Mouse (Mus musculus): Measurements from ENCODE around the gene Rfx1.

Gene Rfx1

GRCm38 (mm10) chr8:84063861-84064610 is 2.6 kb upstream of the Rfx1 start:
- DNase-seq, result no peak

DNA sequence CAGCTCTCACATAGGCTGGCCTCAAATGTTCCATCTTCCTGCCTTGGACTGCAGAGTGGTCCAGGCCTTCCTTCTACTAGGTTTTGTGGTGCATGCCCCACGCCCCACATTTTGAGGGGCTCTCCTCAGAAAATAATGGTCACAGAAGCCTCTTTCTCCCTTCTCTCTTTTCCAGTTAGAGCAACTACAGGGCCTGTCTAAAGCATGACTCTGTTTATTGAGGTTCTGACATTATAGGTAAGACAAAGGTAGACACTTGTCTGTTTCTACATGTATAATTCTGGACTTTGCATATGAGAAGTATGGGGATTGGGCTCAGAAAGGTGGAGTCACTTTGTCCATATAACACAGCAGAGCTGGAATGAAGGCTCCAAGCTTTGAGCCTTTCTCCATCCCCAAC is 1.6 kb upstream of the Rfx1 start, which contains the start of gene Gm10643:
Gm10643 (minus strand) TSS at position 101 of the 400 bp plus-strand sequence.
- DNase-seq, result no peak

DNA sequence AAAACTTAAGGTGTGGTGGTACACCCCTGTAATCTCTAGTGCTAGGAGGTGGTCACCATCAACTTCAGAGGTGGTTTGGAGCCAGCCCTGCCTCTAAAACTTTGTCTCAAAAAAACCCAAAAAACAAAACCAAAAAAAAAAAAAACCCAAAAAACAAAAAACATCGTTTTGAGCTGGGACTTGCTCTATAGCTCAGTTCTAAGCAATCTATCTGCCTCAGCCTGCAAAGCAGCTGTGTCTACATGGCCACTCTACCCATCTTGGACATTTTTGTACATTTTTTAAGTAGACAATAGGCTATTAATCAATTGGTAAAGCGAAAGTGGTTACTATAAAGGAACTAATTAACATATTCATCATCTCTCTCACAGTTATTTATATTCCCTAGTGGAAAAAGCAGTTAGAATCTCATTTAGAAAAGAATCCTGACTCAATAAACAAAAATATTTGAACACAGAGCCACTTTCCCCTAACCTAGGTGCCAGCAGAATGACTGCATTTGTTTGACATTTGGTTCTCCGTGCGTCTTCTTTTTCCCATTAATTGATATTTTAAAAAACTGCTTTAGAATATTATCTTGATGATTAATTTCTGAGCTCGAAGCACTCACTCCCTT is 1.1 kb upstream of the Rfx1 start:
- DNase-seq, result no peak

DNA sequence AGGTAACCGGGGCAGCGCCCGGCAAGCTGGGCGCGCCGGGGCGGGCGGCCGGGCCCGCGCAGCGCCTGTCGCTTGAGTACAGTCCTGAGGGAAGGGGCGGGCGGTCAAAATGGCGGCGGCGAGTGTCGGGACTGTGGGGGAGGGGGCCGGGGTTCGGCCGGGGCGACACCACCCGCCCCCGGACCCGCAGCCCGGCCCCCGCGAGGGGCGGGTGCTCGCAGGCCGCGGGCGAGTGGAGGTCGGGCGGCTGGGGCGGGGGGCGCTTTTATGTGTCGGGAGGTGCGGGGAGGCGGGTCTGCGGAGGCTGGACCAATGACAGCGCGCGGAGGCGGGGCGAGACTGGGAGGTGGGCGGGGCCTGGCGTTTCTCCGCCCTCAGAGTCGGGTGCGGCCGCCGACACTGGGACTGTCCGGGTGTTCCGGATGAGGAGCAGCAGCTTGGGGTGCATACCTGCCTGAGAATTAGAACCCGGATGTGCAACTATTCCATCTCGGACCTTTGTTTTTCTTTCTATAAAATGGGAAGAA is 476 bp downstream of the Rfx1 start:
- DNase-seq, result peak; percentile 97

DNA sequence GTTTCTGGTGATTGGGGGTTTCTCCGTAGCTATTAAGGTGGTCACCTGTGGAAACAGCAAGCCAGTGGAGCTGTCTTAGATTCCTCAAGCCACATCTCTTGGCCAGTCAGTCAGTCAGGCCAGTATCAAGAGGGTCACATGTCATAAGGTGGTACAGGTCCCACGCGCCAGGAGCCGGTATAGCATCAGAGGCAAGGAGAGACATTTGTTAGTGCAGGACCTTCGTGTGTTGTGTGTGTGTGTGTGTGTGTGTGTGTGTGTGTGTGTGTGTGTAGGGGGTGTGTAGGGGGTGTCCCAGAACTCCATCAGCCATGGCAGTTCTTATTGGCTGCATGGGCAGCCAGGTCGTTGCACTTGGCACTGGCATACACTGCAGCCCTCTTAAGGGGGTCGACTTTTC is 1.3 kb downstream of the Rfx1 start:
- DNase-seq, result no peak

DNA sequence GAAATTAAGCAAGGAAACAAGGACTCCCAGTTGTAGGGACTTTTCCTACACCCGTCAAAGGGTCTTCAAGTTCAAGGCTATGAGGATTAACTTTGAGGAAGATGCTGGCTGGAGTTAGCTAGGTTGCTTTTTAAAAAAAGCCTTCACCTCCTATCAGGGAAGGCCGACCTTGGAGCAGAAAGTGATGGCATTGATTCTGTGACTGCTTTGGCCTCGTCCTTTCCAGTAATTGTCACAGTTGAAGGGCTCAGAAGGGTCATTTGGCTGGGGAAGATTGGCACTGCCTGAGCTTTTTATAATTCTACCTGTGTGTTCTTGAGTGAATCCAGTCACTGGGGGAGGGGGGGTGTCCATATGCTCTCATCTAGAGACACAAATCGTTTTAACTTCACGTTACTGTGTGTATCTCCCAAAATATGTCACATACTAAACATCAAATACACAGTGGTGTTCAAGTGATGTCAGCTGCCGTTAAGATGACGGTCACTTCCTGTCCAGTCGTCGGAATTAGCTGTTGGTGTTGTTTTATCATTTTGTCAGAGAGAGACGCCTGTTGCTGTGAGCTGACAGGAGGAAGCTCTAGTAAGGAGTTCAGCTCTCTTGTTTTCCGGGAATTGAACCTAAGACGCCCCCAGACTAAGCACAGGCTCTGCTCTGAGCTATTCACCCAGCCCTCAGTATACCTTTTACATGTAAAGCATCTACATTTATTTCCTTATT is 1.8 kb downstream of the Rfx1 start:
- DNase-seq, result no peak

- DNase-seq, result no peak
Measured at GRCm38 (mm10) chr8:84069169-84069568, 2.5 kb downstream of the Rfx1 start.

GRCm38 (mm10) chr8:84069750-84070149 is 3.1 kb downstream of the Rfx1 start:
- DNase-seq, result no peak

GRCm38 (mm10) chr8:84070241-84070640 is 3.6 kb downstream of the Rfx1 start:
- DNase-seq, result no peak

DNA sequence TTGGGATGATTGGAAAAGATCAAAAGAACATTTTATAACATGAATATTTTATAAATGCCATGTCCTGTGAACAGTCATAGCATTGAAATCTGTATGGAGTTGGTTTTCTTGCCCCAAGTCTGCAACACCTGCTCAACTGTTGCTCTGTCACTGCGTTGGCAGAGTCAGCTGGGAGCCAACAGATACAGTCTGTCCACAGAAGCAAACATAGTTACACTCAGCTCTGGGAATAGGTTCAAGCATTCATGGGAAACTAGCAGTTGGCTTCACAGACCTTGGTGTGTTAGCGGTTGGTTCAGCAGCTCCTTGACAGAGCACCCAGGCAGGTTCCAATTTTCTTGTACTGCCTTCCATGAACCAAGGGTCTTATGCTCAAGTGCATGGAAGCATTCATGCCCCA is 4.0 kb downstream of the Rfx1 start:
- no peak for DNase-seq

- no peak for DNase-seq
Measured at GRCm38 (mm10) chr8:84071921-84072320, 5.3 kb downstream of the Rfx1 start.

GRCm38 (mm10) chr8:84072321-84072720 is 5.7 kb downstream of the Rfx1 start:
- no peak for DNase-seq

GRCm38 (mm10) chr8:84073230-84073976 is 6.8 kb downstream of the Rfx1 start:
- no peak for DNase-seq

DNA sequence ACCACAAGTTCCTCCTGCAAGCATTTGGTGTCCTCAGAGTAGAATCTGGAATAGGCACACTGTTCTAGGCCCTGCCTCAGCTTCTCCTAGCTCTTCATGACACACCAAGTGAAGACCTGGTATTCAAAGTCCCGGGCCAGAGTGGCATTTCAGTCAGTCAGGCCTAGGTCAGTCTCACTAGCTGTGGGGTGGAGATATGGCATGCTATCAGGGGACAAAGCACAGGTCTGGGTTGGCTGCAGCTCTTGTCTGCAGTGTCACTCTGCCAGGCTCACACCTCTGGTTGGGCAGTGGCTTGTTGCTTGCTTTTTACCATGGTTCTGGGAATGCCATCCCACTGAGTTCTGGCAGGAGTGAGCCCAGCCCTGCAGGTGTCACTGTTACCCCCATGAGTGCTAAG is 9.8 kb downstream of the Rfx1 start:
- DNase-seq, result no peak

DNA sequence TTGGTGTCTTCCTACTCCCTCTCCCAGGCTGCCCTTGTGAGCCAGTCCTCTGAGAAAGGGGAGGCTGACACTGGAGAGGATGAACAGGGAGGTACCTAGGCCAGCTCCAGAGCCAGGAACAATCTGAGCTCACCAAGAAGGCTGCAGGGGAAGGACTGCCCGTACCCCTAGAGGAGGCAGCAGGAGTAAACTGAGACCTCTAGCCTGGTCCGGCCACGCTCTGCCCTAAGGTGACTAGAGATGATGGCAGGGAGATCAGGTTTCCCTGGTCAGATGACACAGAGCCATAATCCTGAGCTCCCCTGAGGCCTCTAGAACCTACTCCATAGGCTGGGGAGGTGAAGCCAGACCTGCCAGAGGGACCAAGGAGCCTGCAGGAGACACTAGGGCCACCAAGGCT is 10.2 kb downstream of the Rfx1 start:
- no peak for DNase-seq

DNA sequence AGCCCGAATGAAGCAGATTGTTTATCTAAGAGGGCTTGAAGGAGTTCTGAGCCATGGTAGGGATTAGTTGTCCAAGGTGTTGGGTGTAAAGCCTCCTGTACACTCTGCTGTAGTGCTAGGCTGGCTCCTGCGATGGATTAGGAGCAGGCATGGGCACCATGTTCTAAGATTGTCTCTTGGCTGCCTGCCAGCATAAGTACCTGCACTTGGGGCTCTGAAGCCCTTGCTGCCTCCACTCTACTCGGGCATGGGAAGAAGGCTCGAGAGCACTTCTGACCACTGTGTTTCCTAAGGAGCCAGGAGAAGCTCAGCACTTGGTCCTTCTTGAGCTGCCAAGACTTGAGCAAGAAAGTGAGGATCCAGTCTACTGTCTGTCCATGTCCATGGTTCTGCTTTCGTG is 12.6 kb downstream of the Rfx1 start:
- DNase-seq, result no peak

DNA sequence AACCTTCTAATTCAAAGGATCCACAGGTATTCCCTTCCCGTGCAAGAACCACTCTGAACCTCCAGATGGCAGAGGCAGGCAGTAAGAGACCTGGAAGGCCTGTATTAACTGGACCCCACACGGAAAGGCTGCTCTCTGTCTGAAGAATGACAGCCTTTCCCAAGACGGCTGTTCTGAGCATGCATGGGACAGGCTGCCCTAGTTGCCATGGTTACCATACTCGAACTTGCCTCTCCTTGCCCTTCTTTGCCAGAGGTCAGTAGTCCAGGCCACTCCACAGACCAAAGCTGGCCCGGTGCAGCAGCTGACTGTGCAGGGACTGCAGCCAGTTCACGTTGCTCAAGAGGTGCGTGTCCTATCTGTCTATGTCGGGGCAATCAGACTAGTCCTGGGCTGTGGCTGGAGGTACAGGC is 17.2 kb downstream of the Rfx1 start:
- no peak for DNase-seq

GRCm38 (mm10) chr8:84084341-84085115 is 17.9 kb downstream of the Rfx1 start:
- no peak for DNase-seq

DNA sequence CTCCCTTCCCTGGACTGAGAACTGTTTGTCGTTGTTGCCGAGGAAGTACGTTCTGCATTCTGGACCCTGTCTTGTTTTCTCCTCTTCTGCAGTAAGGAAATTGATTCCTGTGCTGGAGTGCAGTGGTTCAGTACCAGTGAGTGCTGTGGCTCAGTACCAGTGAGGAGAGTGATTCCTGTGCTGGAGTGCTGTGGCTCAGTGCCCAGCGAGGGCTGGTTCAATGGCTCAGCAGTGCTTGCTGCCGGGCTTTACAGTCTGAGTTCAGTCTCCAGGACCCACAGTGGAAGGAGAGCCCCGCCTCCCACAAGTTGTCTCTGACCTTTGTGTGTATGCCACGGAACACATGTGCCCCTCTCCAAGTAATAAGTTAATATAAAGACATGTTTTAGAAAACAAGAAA is 20.5 kb downstream of the Rfx1 start:
- no peak for DNase-seq

GRCm38 (mm10) chr8:84087821-84088220 is 21.2 kb downstream of the Rfx1 start:
- DNase-seq, result no peak

DNA sequence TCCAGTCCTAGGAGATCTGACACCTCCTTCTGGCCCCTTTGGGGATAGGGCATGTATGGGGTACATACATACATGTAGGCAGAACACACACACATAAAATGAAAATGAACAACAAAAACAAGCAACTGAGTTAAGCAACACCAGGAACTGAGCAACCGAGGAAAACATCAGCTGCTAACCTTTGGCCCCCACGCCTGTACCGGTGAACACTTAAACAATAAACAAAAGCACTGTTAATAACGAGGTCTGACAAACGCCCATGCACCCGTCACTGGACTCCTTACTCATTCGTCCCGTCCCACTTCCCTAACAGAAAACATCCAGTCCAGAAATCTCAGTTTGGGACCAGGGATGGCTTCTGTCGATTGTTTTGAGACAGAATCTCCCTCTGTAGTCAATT is 22.6 kb downstream of the Rfx1 start:
- no peak for DNase-seq

- DNase-seq, result no peak
Measured at GRCm38 (mm10) chr8:84090585-84090984, 24.0 kb downstream of the Rfx1 start.
